Mouse (Mus musculus) G1E (cell line): Measurements from ENCODE around the gene Cyth1. TPM values are rescaled to one million over a fixed set of nuclear protein-coding genes. Genes with fewer than 3 reads are reported as not detected.

Source experiments
- ATAC-seq: 2 replicates; pipeline ENCODE4 v1.8.0; 2016; ENCODE audit warnings: mild to moderate bottlenecking; ENCODE audit not compliant: insufficient number of reproducible peaks, poor library complexity, low FRiP score, severe bottlenecking; ENCODE audit errors: extremely low read depth
- DNase-seq: peaks from one replicate; pipeline ENCODE4 v3.0.0; 2012; ENCODE audit warnings: low spot score
- H3K27me3 ChIP-seq: 2 replicates; pipeline ENCODE4 v1.6.1; 2012; ENCODE audit warnings: mild to moderate bottlenecking, low read length, inconsistent platforms; ENCODE audit not compliant: insufficient read depth
- H3K36me3 ChIP-seq: replicated peaks from 2 replicates; pipeline ENCODE3; 2012; ENCODE audit warnings: mild to moderate bottlenecking, inconsistent platforms
- H3K4me1 ChIP-seq: 2 replicates; pipeline ENCODE4 v1.6.1; 2012; ENCODE audit warnings: low read depth, low read length, inconsistent platforms, mixed read lengths; ENCODE audit not compliant: insufficient read depth
- H3K4me3 ChIP-seq: 2 replicates; pipeline ENCODE4 v1.5.1; 2012; ENCODE audit warnings: low read depth, mild to moderate bottlenecking, inconsistent platforms, low read length, moderate library complexity, mixed read lengths
- H3K9me3 ChIP-seq: replicated peaks from 2 replicates; pipeline ENCODE4 v1.6.1; 2012; ENCODE audit warnings: inconsistent platforms
- CTCF ChIP-seq: IDR thresholded peaks from 2 replicates; pipeline ENCODE4 v1.5.1; 2012; ENCODE audit warnings: low read depth, low read length, inconsistent platforms, mixed read lengths
- GATA1 ChIP-seq: IDR thresholded peaks from 2 replicates; pipeline ENCODE4 v1.6.1; 2012; ENCODE audit warnings: borderline replicate concordance, low read length, inconsistent platforms, mixed read lengths
- GATA2 ChIP-seq: IDR thresholded peaks from 2 replicates; pipeline ENCODE4 v1.6.1; 2012; ENCODE audit warnings: low read depth, low read length, inconsistent platforms, borderline replicate concordance
- POLR2AphosphoS5 ChIP-seq: IDR thresholded peaks from 2 replicates; pipeline ENCODE4 v1.6.1; 2012; ENCODE audit warnings: low read depth, low read length, inconsistent platforms; ENCODE audit not compliant: insufficient replicate concordance
- TAL1 ChIP-seq: conservative IDR thresholded peaks from 2 replicates; pipeline ENCODE4 v1.6.1; 2012; ENCODE audit warnings: low read depth, low read length, inconsistent platforms, mixed read lengths
- polyA plus RNA-seq: library from polyadenylated mRNA; stranded (reverse); fragments of >175 nt; gene quantifications from 2 replicates; pipeline ENCODE4 v1.2.3, GENCODE M21; 2012
- total RNA-seq, 2 experiments: library from RNA; stranded (forward) in 1 of 2; stranded (reverse) in 1 of 2; fragments of 200-1000 nt in 1 of 2; fragments of >200 nt in 1 of 2; fragmentation: Nextera tagmentation in 1 of 2; gene quantifications; 2 replicates each; pipeline ENCODE4 v1.2.3; 2014 to 2017

The Cyth1 gene
- total and polyA plus RNA-seq, 3 experiments = 3.1 to 7.1 (median 4.0) TPM

GRCm38 (mm10) chr11:118227650-118228049 lies 20.7 kb downstream of the Cyth1 start:
- TF ChIP-seq POLR2AphosphoS5 (no peak), CTCF (no peak), GATA2 (no peak), GATA1 (no peak), TAL1 (no peak)
- ATAC-seq = no peak
- H3K9me3 ChIP-seq = no peaks in the 10 kb centered on the region
- no peak for DNase-seq
- H3K36me3 ChIP-seq = no peaks in the 10 kb centered on the region
- no peak overlapping the region for H3K4me3 ChIP-seq
- peaks cover 19% of the 10 kb centered on the region for H3K27me3 ChIP-seq
- H3K4me1 ChIP-seq = peaks cover 3% of the 10 kb centered on the region; the same call in 1 of the 2 replicates

GRCm38 (mm10) chr11:118226850-118227249 lies 21.5 kb downstream of the Cyth1 start:
- DNase-seq = no peak
- ATAC-seq = no peak
- H3K4me1 ChIP-seq = peaks cover 3% of the 10 kb centered on the region; the same call in 1 of the 2 replicates
- peaks cover 19% of the 10 kb centered on the region for H3K27me3 ChIP-seq
- no peaks in the 10 kb centered on the region for H3K36me3 ChIP-seq
- H3K4me3 ChIP-seq = no peak overlapping the region
- H3K9me3 ChIP-seq = no peaks in the 10 kb centered on the region
- TF ChIP-seq GATA2 (no peak), POLR2AphosphoS5 (no peak), CTCF (no peak), TAL1 (no peak), GATA1 (no peak)

- DNase-seq (no peak), ATAC-seq (no peak)
- no peak for TF ChIP-seq GATA1
- Histone ChIP-seq H3K27me3 (peaks cover 16% of the 10 kb centered on the region), H3K36me3 (no peaks in the 10 kb centered on the region), H3K4me3 (no peak overlapping the region), H3K9me3 (no peaks in the 10 kb centered on the region), H3K4me1 (peaks cover 3% of the 10 kb centered on the region; the same call in 1 of the 2 replicates)
Measured at GRCm38 (mm10) chr11:118225862-118226261, 22.5 kb downstream of the Cyth1 start.

- DNase-seq = no peak
- no peak for ATAC-seq
- H3K4me3 ChIP-seq = no peak overlapping the region
- no peak for TF ChIP-seq GATA1
- TF ChIP-seq TAL1 = no peak
- no peaks in the 10 kb centered on the region for H3K36me3 ChIP-seq
- peaks cover 14% of the 10 kb centered on the region for H3K27me3 ChIP-seq
- H3K9me3 ChIP-seq = no peaks in the 10 kb centered on the region
- peaks cover 3% of the 10 kb centered on the region; the same call in 1 of the 2 replicates for H3K4me1 ChIP-seq
Measured at GRCm38 (mm10) chr11:118225056-118225836, 23.1 kb downstream of the Cyth1 start.

GRCm38 (mm10) chr11:118223416-118224067 lies 24.9 kb downstream of the Cyth1 start:
- peaks cover 11% of the 10 kb centered on the region for H3K27me3 ChIP-seq
- ATAC-seq (no peak), DNase-seq (no peak)
- H3K4me1 ChIP-seq = peaks cover 3% of the 10 kb centered on the region; the same call in 1 of the 2 replicates
- no peak for TF ChIP-seq CTCF
- TF ChIP-seq GATA2 = no peak
- TF ChIP-seq GATA1 = no peak
- no peak for TF ChIP-seq POLR2AphosphoS5
- no peak for TF ChIP-seq TAL1
- H3K9me3 ChIP-seq = no peaks in the 10 kb centered on the region
- H3K36me3 ChIP-seq = no peaks in the 10 kb centered on the region
- H3K4me3 ChIP-seq = no peak overlapping the region

- TF ChIP-seq CTCF (no peak), POLR2AphosphoS5 (no peak), GATA2 (no peak), TAL1 (no peak), GATA1 (no peak)
- Histone ChIP-seq H3K27me3 (peaks cover 8% of the 10 kb centered on the region; the same call in 1 of the 2 replicates), H3K4me3 (no peak overlapping the region), H3K36me3 (no peaks in the 10 kb centered on the region), H3K9me3 (no peaks in the 10 kb centered on the region), H3K4me1 (peaks cover 3% of the 10 kb centered on the region; the same call in 1 of the 2 replicates)
- ATAC-seq (no peak), DNase-seq (no peak)
Measured at GRCm38 (mm10) chr11:118222917-118223316, 25.5 kb downstream of the Cyth1 start.
